Mouse (Mus musculus): Measurements from ENCODE around the gene Tcf19.
"Not testable (repeated sequence)": the region's sequence is repeated elsewhere in the genome, so short reads cannot be mapped to it uniquely, and the experiment has no call there.

The Tcf19 gene

GRCm38 (mm10) chr17:35469842-35470751 lies 46.5 kb downstream of the Tcf19 start, which contains the start of gene H2-Q10:
Gene H2-Q10, plus strand, starts transcription at chr17:35470089.
- DNase-seq, result peak; percentile 6

DNA sequence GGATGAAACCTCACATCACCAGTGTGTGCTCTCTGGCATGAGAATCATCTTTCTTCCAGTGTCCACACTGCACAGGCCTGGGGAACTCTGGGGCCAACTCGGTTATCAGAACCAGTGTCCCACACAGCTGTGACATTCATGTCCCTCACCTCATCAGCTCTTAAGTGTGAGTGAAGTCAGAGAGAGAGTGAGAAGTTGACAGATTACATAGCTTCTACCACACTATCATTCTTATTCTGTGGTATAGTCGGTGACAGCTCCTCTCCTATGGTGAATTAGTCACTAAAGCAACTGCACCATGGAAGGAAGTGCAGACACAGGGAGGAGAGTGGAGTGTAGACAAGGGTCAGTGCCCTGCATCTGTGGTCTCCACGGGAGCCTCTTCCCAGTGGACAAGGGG lies 47.7 kb downstream of the Tcf19 start:
- not testable (repeated sequence) for DNase-seq

DNA sequence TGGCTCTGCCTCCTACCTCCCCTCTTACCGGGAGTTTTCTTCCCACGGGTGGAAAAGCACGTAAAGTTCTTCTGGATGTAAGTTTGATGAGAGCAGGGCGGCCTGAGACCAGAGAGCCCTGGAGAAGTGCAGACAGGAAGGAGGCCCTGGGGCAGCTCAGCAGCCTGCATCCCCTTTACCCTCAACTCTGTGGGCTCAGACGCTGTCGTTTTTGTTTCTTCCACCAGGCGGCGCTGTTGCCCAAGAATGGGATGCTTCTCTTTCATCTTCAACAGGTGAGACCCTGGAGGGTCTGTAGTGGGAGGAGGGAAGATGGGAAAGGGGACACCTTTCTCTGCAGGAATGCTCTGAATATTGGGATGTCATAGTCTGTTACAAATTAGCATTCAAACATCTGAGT lies 51.0 kb downstream of the Tcf19 start:
- DNase-seq, result peak; percentile 19
